Mouse (Mus musculus): ENCODE data around the gene Cdk19.
"Not testable (repeated sequence)": the region's sequence is repeated elsewhere in the genome, so short reads cannot be mapped to it uniquely, and the experiment has no call there.

The Cdk19 gene

DNA sequence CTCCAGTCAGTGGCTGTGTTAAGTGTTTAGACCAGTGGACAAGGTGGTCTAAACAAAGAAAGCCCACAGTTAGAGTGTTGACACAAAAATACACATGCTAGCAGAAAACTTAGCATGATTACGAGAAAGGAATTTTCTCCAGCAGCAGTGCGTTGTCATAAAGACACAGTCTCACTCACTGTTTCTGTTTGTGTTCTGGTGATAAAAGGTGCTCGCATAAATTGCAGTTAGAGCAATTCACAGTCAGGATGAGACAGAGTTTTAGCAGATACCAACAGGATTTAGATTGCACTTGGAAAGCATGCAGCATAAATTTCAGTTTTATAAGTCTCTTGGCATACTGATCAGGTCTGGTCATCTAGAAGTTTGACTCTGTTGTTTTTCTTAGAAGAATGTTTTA is 59.5 kb downstream of the Cdk19 start:
- no peak for DNase-seq (ENCODE audit: low spot score)

DNA sequence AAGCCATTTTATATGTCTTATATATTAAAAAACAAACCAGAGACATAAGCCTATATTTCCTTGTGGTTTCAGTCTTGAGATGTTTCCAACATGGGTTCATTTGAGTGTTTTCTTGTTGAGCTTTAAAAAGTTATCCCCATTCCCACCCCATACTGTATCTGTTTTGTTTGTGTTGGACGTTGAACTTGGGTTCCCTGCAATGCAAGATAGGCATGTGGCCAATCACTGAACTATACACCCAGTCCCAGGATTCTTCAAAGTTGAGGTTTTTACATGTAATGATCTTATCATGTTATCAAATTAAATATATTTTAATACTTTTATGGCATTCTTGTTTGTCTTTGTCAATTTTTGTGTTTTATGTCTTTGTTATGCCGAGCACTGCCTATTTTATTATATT is 60.0 kb downstream of the Cdk19 start:
- DNase-seq (ENCODE audit: low spot score), result no peak

DNA sequence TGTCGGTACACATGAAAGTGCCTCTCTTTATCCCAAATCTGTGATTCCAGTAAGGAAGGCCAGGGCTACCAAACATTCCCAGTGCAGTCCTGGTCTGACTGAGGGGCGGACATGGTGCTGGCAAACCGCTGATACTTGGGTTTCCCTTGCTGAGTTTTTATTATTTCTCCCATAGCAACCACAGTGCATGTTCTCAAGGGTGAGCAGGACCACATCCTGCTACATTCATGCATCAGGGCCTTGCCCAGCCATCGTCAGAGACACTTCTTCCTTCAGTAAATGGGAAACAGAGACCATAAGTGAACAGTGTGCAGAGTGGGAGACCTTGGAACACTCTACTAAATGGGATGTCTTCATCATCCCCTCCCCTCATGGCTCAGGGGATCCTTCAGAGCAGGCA is 60.9 kb downstream of the Cdk19 start:
- no peak for DNase-seq (ENCODE audit: low spot score)

DNA sequence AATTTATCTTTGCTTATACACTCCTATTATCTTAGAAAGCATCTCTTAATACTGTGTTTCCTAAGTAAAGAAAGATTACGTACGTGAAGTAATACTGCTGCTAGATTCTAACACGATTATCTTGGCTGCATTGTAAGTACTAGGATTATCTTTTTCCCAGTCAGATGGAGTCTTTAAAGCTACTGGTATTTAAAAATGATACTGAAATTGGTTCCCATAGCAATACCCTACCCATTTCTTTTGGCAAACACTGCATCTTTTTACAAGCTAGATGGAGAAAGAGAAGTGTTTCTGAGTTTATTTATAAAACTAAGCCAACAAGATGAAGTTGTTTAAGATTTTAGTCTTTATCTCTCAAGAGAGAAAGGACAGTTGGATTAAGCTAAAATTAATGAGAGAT is 67.3 kb downstream of the Cdk19 start:
- no peak for DNase-seq (ENCODE audit: low spot score)

DNA sequence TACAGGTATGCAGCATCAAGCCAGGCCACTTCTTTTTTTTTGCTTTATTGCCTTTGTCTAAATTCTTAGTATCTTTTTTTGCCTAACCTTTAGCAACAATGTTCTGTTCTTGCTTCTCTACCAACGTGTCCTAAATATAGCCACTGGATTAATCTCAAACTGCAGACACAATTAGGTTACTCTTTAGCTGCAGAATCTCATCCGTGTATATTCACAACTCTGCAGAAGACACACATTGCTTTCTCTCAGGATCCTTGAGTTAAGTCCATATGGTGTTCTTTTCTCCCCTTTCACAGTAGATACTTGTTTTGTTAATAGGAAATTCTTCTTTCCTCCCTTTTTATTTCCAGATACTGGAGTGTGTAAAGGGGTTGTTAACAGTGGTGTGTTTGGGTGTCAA is 70.0 kb downstream of the Cdk19 start:
- no peak for DNase-seq (ENCODE audit: low spot score)

DNA sequence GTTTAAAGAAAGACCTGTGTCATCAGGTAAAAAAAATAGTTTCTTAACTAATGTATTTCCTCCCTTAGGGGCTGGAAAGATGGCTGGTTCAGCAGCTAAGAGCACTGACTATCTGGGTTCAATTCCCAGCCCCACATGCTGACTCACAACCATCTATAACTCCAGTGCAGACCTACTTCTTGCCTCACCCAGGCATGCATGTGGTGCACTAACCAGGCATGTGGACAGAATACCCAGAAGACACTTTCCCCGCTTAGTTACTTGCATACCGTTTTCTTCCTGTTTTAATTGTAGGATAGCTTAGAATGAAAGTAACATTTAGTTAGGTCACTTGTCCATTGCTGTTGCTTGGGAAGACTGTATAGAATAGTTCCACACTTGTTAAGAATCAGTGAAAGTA is 72.0 kb downstream of the Cdk19 start:
- no peak for DNase-seq (ENCODE audit: low spot score)

DNA sequence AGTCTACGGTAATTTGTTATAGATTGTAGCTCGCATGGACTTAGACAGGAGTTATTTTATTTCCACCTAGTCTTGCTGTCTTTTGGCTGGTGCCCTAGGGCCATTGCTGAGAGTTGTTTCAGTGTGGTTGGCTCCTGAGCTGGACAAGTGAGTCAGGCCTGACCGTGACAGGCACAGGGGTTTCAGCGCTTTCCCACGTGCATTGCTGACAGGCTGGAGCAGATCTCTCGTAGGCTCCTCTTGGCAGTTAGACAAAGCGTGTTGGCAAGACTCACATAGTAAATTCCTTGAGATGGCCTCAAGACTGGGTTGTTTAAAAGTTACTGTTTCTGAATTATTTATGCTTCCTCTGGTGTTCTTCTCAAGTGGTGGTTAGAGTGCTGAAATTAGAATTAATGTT is 77.6 kb downstream of the Cdk19 start:
- DNase-seq (ENCODE audit: low spot score), result no peak

DNA sequence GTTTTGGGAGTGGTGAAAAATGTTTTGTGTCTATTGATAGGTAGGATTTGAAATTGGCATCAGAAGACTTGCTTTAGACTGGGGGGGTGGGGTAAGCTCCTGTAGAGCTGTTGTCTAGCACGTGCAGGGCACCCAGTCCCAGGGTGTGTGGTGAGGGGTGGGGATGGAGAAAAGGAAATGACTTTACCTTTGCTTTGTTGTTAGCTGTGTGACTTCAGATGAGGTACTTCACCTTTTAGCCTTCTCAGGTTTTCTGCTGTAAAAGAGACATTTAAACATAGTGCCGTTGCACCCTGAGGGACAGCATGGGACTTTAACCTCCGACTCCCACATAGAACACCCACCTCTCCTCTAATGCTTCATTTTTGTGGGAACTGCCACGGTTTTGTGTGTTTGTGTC is 80.5 kb downstream of the Cdk19 start:
- no peak for DNase-seq (ENCODE audit: low spot score)

DNA sequence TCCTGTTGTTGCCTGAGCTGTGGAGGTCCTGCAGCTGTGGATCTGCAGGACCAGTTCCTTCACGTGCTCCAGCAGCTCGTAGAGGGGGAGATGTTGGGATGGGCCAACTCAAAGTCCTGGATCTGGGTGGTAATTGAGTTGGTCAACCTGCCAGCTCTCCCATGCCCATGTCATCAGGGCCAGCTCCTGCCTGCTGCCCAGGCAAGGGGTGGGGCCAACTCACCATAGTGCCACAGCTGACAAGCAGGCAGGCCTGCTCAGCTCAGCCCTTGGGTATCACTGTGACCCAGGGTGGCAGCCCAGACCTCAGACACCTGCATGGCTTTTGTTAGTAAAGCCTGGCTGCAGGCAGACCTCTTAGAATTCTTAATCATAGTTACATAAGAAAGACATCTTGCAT is 81.3 kb downstream of the Cdk19 start:
- no peak for DNase-seq (ENCODE audit: low spot score)

DNA sequence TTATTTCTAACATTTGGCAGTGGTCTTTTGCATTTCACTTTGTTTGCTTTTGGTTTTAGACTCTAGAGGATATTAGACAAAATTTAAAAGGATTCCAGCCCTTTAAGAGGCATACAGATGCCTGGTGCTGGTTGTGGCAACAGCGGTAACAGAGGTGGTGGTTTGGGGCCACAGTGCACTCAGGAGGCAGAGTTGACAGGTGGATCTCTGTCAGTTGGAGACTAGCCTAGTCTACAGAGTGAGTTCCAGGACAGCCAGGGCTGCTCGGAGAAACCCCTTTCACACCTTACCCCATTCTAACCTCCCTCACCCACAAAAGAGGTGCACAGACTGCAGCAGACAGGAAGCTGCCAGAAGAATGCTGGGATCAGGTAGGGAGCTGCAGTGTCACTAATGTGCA is 82.4 kb downstream of the Cdk19 start:
- DNase-seq (ENCODE audit: low spot score), result no peak

DNA sequence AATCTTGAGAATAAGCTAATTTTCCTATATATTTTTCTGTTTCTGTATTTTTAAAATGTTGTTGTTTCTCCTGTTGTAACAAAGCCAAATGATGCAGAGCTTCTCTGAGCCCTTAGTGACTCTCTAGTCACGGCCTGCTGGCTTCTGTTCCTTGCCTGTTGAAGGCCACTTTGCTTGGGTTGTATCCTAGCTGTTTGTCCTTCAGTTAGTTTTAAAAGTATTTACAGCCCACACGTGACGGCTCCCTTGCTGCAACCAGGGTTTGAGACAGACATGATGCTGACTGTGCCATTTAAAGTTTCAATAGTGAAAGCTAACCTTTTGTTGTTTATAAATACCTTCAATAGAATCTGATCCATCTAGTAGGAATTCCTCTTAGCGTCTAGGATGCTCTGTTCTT is 83.3 kb downstream of the Cdk19 start:
- DNase-seq (ENCODE audit: low spot score), result no peak

DNA sequence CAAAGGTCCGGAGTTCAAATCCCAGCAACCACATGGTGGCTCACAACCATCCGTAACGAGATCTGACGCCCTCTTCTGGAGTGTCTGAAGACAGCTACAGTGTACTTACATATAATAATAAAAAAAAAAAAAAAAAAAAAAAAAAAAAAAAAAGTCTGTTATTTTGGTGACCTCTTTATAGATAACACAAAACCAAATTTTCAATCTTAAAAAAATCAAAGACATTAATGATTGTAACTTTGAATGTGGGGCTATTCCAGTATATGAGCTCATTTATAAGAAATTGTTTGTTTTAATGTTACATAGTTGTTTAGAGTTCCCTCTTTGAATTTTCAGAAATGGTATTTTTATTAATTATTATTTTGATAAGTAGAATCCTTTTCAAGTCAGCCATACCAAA is 85.1 kb downstream of the Cdk19 start:
- DNase-seq (ENCODE audit: low spot score), result not testable (repeated sequence)

DNA sequence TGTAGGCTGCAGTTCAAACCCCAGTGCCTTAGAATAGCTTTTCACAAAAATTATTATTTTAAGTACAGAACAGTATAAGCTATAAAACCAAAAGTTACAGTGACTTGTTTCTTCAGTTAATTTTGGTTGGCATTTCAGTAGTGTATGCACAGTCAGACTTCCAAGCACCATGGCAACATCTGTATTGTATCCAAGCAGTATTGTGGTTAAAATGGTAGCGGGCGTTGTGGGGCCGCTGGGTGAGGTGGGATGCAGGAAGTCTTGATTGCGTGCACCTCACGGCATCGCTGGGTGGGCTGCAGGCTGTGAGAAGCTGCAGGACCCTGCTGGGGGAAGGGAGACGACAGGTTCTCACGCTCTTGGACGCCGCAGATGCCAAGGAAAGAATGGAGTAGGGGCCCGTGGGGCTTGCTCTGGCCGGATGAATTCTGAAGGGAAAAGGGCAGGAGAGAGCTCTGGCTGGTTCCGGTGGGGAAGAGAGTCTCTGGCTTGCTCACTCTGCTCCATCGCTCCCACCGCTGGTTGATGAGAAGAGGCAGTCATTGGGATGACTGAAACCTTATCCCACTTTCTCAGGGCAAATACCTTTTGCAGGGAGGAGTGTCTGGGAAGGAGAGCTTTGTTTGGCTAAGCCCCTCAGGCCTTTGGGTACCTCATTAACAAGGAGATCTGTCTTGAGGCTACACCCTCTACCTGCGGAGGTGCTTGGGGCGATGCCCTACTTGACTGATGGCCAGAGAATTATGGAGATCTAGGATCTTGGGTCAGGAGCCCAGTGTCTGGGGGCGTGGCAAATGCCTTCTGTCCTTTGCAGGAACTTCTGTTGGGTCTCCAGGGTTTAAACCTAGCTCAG is 86.1 kb downstream of the Cdk19 start:
- no peak for DNase-seq (ENCODE audit: low spot score)

DNA sequence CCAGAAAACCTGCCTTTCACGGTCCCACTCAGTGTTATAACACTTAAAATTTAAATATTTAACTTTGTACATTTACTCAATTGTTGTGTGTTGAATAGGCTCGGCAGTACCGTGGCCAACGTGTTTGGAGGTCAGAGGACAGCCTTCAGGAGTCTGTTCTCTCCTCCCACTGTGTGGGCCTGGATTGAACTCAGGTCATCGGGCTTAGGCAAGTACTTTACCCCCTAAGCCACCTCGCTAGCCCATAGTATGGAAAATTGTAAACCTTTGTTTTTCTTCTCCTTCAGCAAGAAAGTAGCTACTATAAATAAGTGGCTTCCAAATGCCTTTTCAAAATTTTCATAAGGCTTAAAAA is 86.7 kb downstream of the Cdk19 start:
- DNase-seq (ENCODE audit: low spot score), result no peak

DNA sequence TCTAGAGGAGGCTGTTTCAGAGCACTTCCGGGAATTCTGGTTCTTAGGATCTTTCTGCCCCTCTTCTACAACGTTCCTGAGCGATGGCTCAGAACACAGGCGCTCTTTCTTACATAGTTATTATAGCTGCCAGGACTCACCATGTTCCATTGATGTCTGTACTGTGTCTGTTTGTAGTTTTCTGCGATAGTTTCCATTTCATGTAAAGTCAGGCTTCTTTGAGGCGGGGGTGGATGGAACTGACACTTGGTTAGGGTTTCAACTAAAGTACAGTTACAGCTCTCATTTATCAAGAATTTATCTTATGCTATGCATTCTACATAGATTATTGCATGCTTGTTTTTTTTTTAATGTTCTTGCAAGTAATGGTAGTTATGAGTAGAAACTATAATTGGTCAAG is 89.3 kb downstream of the Cdk19 start:
- no peak for DNase-seq (ENCODE audit: low spot score)

DNA sequence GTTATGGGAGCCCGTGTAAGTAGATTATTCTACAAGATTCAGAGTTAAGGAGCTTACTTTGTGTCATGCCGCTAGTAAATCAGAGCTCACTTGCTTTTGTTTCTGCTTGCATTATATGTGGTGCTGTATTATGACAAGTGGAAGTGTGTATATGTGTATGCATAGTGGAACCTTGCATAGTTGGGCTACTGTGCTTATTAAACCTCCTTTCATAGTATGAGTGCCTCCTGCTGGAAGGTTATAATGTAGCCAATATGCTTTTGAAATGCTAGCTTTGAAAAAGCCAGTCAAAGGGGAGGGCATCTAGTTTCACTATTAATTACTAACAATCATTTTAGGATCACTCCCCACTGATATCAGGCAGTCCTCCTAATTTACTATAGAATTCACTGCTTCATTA is 89.7 kb downstream of the Cdk19 start:
- no peak for DNase-seq (ENCODE audit: low spot score)

DNA sequence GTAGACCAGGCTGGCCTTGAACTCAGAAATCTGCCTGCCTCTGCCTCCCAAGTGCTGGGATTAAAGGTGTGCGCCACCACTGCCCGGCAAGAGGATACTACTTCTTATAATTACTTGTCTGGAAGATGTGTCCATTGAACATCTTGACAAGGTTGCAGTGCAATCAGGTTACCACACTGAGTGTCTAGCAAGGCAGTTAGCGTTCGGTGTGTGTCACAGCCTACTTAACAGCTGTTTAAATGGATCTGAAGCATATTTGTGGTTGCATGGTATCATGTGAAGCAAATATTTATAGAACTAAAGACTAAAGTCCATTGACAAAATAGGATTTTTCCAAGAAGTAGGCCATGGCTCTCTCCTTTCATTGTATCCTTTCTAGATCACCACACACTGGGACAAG is 90.8 kb downstream of the Cdk19 start:
- DNase-seq (ENCODE audit: low spot score), result no peak

DNA sequence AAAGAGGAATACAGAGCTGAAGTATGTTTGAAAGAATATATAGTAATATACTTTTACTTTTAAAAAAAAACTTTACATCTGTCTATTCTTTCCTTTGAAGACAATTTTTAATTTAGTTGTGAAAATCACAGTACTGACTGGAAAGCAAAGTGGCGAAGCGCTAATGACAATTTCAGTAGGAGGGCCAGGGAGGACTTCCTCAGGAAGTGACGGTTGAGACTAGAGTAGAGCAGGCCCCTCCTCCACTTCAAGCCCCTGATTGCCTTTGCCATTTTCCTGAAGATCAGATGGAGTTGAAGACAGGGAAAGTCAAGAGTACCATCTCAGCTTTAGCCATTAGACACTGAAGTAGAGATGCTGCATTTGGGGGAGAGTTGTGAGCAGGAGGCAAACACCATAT is 92.6 kb downstream of the Cdk19 start:
- DNase-seq (ENCODE audit: low spot score), result no peak

DNA sequence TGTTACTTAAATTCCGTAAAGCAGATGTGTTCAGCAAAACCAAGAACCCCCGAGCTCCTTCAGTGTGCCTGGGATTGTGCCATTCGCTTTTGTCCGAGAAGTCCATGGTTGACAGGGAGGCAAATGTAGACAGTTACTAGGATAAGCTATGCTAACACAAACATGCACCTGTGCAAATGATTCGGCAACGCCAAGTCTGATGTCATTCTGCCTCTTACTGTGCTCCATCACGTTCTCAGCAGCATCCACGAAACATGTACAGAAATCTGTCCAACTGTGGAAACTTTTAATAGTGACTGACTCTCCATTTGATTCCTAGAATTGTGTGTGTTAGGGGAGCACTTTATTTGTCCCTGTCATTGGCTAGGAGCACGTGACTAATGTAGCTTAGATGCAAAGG is 93.0 kb downstream of the Cdk19 start:
- DNase-seq (ENCODE audit: low spot score), result no peak

DNA sequence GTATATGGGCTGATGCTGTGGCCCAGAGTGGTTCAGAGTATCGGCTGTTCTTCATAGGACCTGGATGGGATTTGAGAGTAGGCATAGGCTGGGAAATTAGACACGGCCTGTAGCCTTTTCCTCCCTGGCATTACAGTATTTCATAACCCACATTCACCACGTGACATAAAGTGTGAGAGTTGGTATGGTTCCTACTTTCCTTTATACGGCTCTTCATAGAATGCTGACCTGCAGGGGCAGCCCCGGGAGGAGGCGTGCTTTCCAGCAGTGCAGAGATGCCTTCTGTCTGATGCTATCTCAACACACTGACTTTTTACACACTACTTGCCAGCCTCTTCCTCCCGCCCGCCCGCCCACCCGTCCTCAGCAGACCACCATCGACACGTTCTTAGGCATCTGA is 96.0 kb downstream of the Cdk19 start:
- DNase-seq (ENCODE audit: low spot score), result no peak

DNA sequence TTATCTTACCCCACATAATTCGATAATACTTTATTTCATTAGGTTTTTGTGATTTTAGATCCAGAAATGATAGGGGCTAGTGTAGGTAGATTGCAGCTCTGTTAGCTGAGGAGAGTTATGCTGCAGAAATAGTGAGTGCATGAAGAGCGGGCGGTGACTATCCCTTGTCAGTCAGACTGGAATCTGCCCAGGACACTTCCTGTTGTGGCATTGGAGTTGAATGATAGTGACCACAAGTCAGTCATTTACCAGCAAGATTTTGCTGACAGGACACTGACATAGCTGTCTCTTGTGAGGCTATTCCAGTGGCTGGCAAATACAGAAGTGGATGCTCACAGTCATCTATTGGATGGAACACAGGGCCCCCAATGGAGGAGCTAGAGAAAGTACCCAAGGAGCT is 97.8 kb downstream of the Cdk19 start:
- no peak for DNase-seq (ENCODE audit: low spot score)

DNA sequence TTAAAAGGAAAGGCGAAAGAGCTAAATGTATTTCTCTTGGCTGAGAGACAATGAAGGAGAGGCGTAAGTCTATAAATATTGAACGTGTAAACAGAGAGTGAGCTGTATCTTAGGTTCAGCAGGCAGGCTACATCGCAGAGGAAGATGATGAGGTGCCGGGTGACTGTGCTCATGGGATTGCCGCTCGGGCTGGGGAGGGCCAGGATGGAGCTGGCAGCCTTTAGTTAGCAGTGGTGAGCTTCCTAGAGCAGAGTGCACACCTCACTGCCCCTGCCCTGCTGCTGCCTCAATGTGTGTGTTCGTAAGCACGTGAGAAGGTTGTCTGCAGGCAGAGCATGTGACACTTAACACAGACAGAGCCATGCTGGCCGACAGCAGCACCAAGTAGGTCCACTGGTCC is 101.4 kb downstream of the Cdk19 start:
- DNase-seq (ENCODE audit: low spot score), result no peak

DNA sequence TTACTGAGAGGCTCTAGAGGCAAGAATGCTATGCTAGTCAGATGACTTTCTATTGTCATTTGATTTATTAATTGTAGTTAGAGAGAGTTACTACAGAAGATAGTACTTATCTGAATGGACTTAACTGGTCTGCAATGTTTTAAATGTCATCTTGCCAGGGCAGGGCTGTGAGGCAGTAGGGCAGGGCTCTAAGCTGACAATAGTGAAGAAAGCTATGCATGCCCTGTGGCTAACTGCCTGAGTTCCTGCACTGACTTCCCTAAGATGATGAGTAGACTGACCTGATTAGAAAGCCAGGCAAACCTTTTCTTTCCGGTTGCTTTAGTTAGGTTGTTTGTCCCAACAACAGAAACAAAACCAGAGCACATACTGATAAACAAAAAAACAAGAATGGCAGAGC is 102.7 kb downstream of the Cdk19 start:
- no peak for DNase-seq (ENCODE audit: low spot score)

DNA sequence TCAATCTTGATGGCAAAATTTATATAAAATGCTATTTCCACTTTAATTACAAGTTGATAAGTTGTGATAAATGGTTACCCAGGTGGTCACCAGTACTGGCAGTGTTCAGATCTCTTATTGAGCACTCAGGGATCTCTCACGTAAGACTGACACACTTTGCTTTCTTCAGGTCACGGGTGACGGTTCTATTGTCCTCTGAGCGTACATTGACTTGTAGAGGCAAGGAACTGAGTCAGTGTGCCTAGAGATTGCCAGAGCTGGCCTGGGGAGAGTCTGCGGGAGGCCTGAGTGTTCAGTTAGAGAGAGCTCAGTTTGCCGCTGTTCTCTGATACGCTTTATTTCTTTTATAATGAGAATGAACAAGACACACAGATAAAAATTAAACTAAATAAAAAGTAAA is 104.0 kb downstream of the Cdk19 start:
- no peak for DNase-seq (ENCODE audit: low spot score)

All from urinary bladder, postnatal 10 days (tissue).